In genomic region chr5:122421271-122422068, GRCm38 (mm10) we compare ENCODE assay signal across 8 mouse cellular contexts. TPM values are rescaled to one million over a fixed set of nuclear protein-coding genes. Genes with fewer than 3 reads are reported as not detected.
DNase-seq lines count a peak whose midpoint lies in the region; ATAC-seq and TF ChIP-seq lines count a peak whose summit lies in the region.

Anapc7 (plus strand) TSS chr5:122421693.

- H3K9me3 ChIP-seq in hindbrain, embryonic 16.5 days (ENCODE audit: control insufficient read depth, low read length): no peaks in the 10 kb centered on the region
- H3K9me3 ChIP-seq in liver, embryonic 14.5 days (ENCODE audit: control insufficient read depth, low read length): no peaks in the 10 kb centered on the region
- H3K9me3 ChIP-seq in stomach, embryonic 15.5 days: no peaks in the 10 kb centered on the region

- H3K9ac ChIP-seq in hindbrain, embryonic 16.5 days (ENCODE audit: low read depth, low read length): peak within 1 kb of the TSS; percentile 94
- peak within 1 kb of the TSS; percentile 95 for H3K9ac ChIP-seq in liver, embryonic 14.5 days (replicated peaks)
- H3K9ac ChIP-seq in stomach, embryonic 15.5 days: peak within 1 kb of the TSS; percentile 87

- H3K4me1 ChIP-seq in hindbrain, embryonic 16.5 days (ENCODE audit: control insufficient read depth, insufficient read depth, low read depth, low read length): peaks cover 12% of the 10 kb centered on the region
- peaks cover 7 to 21% of the 10 kb centered on the region in 2 experiments; a peak in 3 of 4 replicates for H3K4me1 ChIP-seq in liver, embryonic 14.5 days (replicated peaks; ENCODE audit: control insufficient read depth in 2 of 2, insufficient read depth in 2 of 2, low read length in 1 of 2)
- H3K4me1 ChIP-seq in stomach, embryonic 15.5 days: peaks cover 13% of the 10 kb centered on the region

- peak; percentile 66 for ATAC-seq in hindbrain, embryonic 16.5 days
- peak; percentile 4; the same call in 1 of the 2 replicates for ATAC-seq in liver, embryonic 14.5 days (ENCODE audit: insufficient read depth)
- ATAC-seq in stomach, embryonic 15.5 days (ENCODE audit: insufficient read depth, low FRiP score, low read depth): peak; percentile 21

- H3K27me3 ChIP-seq in hindbrain, embryonic 16.5 days (replicated peaks; ENCODE audit: control insufficient read depth, insufficient read depth, low read length): no peaks in the 10 kb centered on the region
- H3K27me3 ChIP-seq in liver, embryonic 14.5 days (ENCODE audit: control insufficient read depth, insufficient read depth, low read length): no peaks in the 10 kb centered on the region
- no peaks in the 10 kb centered on the region for H3K27me3 ChIP-seq in stomach, embryonic 15.5 days (replicated peaks)

- H3K4me2 ChIP-seq in hindbrain, embryonic 16.5 days (ENCODE audit: low read length): peak within 1 kb of the TSS; percentile 74
- peak within 1 kb of the TSS; percentile 99 for H3K4me2 ChIP-seq in liver, embryonic 14.5 days (ENCODE audit: low read depth)
- peak within 1 kb of the TSS; percentile 96 for H3K4me2 ChIP-seq in stomach, embryonic 15.5 days

- peak within 1 kb of the TSS; percentile 95 for H3K27ac ChIP-seq in hindbrain, embryonic 16.5 days (ENCODE audit: low read depth, low read length)
- peak within 1 kb of the TSS; percentile 53 for H3K27ac ChIP-seq in liver, embryonic 14.5 days
- H3K27ac ChIP-seq in stomach, embryonic 15.5 days: peak within 1 kb of the TSS; percentile 92

- peak within 1 kb of the TSS; percentile 96 for H3K4me3 ChIP-seq in hindbrain, embryonic 16.5 days (ENCODE audit: low read length)
- peak within 1 kb of the TSS; percentile 89 to 99 for H3K4me3 ChIP-seq in liver, embryonic 14.5 days (ENCODE audit: insufficient read depth in 1 of 2, low read depth in 2 of 2, low read length in 2 of 2)
- H3K4me3 ChIP-seq in stomach, embryonic 15.5 days (replicated peaks): peak within 1 kb of the TSS; percentile 99

- WGBS in hindbrain, embryonic 16.5 days: 19% methylated on average over 17 of the region's 17 CpGs
- 13% methylated on average over 17 of the region's 17 CpGs for WGBS in liver, embryonic 14.5 days (ENCODE audit: insufficient replicate concordance)
- 16% methylated on average over 17 of the region's 17 CpGs for WGBS in stomach, embryonic 15.5 days

- peak; percentile 48 for TF ChIP-seq CTCF in liver, embryonic 14.5 days (IDR thresholded peaks at IDR 0.05; ENCODE audit: low read depth)

- H3K36me3 ChIP-seq in hindbrain, embryonic 16.5 days (ENCODE audit: control insufficient read depth, insufficient read depth, low read length): no peaks in the 10 kb centered on the region
- no peaks in the 10 kb centered on the region for H3K36me3 ChIP-seq in liver, embryonic 14.5 days (replicated peaks; ENCODE audit: control insufficient read depth, insufficient read depth, low read depth)
- no peaks in the 10 kb centered on the region for H3K36me3 ChIP-seq in stomach, embryonic 15.5 days

- no peak for DNase-seq in layer of hippocampus, adult 8-10 months (ENCODE audit: low spot score in 2 of 2)
- no peak for DNase-seq in layer of hippocampus, adult 9-10 months (ENCODE audit: low spot score)
- no peak for DNase-seq in adrenal gland, adult 2 months
- no peak for DNase-seq in gastrocnemius, adult 18-20 months (ENCODE audit: low spot score)
- no peak for DNase-seq in liver, embryonic 14.5 days (ENCODE audit: low read depth in 3 of 3, low spot score in 3 of 3)
- no peak for DNase-seq in embryo, embryonic 9.5 days (ENCODE audit: extremely low spot score)

- TF ChIP-seq EP300 in liver, embryonic 14.5 days (IDR thresholded peaks at IDR 0.05; ENCODE audit: low read depth): no peak

RNA-seq across cellular contexts. Expression of gene Anapc7, which starts in this region (rescaled TPM):
- total RNA-seq in layer of hippocampus, adult 8-10 months (2022): 10 to 100 TPM; 33.0 to 39.2 (median 36.3) TPM
- total RNA-seq in adrenal gland, adult 2 months (2021): 10 to 100 TPM; 42.0 to 46.8 TPM
- 41.5 and 42.8 TPM in 2 replicates for polyA plus RNA-seq in adrenal gland, adult 2 months (2012; rRNA removed)
- total RNA-seq in gastrocnemius, adult 18-20 months (2021): 10 to 100 TPM; 14.9 to 16.0 TPM
- polyA plus RNA-seq in hindbrain, embryonic 16.5 days (2015; fragmentation: Nextera tagmentation; extraction: Ambion mirVana): 47.3 and 51.2 TPM in 2 replicates
- 9.5 and 13.2 TPM in 2 replicates for polyA plus RNA-seq in liver, embryonic 14.5 days (2012; rRNA removed)
- polyA plus RNA-seq in liver, embryonic 14.5 days (2014; fragmentation: Nextera tagmentation; extraction: Ambion mirVana): 9.0 TPM in 2 replicates
- 37.7 and 41.1 TPM in 2 replicates for polyA plus RNA-seq in stomach, embryonic 15.5 days (2015; fragmentation: Nextera tagmentation; extraction: Ambion mirVana)

Comparison
In these comparisons a context has a peak if more than half of its experiments do, and no peak if none do; other contexts are left out.
1. ATAC-seq: peak in every context shown above with its lines; median percentile 66 in hindbrain, embryonic 16.5 days; 21 in stomach, embryonic 15.5 days; 4 in liver, embryonic 14.5 days.